Mouse (Mus musculus) lung, embryonic 16.5 days (tissue): ENCODE data around the gene Hsd17b7. TPM values are rescaled to one million over a fixed set of nuclear protein-coding genes. Genes with fewer than 3 reads are reported as not detected.

Experiments used
- ATAC-seq: fragments of 200-750 bp; cut with Nextera tagmentation; 2 replicates; pipeline ENCODE4 v1.8.0; 2017; ENCODE audit warnings: low read depth, mild to moderate bottlenecking, moderate library complexity
- H3K27ac ChIP-seq: fragments of 300-500 bp; sonication (generic); 2 replicates; pipeline ENCODE4 v1.5.1; 2014; ENCODE audit warnings: mild to moderate bottlenecking, control low read depth, low read length
- H3K27me3 ChIP-seq: fragments of 300-500 bp; sonication (generic); 2 replicates; pipeline ENCODE4 v1.6.1; 2014; ENCODE audit warnings: low read depth, low read length, mixed read lengths; ENCODE audit not compliant: control insufficient read depth, insufficient read depth
- H3K36me3 ChIP-seq: fragments of 300-500 bp; sonication (generic); 2 replicates; pipeline ENCODE4 v1.6.1; 2014; ENCODE audit warnings: low read length; ENCODE audit not compliant: control insufficient read depth, insufficient read depth
- H3K4me1 ChIP-seq: fragments of 300-500 bp; sonication (generic); replicated peaks from 2 replicates; pipeline ENCODE4 v1.6.1; 2014; ENCODE audit warnings: low read length, mixed read lengths; ENCODE audit not compliant: control insufficient read depth, insufficient read depth
- H3K4me2 ChIP-seq: fragments of 300-500 bp; sonication (generic); 2 replicates; pipeline ENCODE4 v1.6.1; 2014; ENCODE audit warnings: low read depth, low read length, control low read depth
- H3K4me3 ChIP-seq: fragments of 300-500 bp; sonication (generic); 2 replicates; pipeline ENCODE4 v1.5.1; 2014; ENCODE audit warnings: mild to moderate bottlenecking, low read length, control low read depth
- H3K9ac ChIP-seq: fragments of 300-500 bp; sonication (generic); 2 replicates; pipeline ENCODE4 v1.6.1; 2014; ENCODE audit warnings: low read length, control low read depth
- H3K9me3 ChIP-seq: fragments of 300-500 bp; sonication (generic); 2 replicates; pipeline ENCODE4 v1.6.1; 2016; ENCODE audit warnings: low read length; ENCODE audit not compliant: control insufficient read depth
- WGBS: fragments of 180-500 bp; shearing (Covaris S2); extraction: QIAGEN DNeasy Blood & Tissue Kit; methylation state at CpG from one replicate; pipeline ENCODE4 v1.1.7; 2014; 5-methylcytosine and 5-hydroxymethylcytosine counted together
- polyA plus RNA-seq: library from polyadenylated mRNA; unstranded; fragments of >200 nt; fragmentation: Nextera tagmentation; extraction: Ambion mirVana; gene quantifications from 2 replicates; pipeline ENCODE4 v1.2.1, GENCODE M21; 2015

The Hsd17b7 gene
- polyA plus RNA-seq, 1 experiment from 2014 or later: 11.0 TPM

DNA sequence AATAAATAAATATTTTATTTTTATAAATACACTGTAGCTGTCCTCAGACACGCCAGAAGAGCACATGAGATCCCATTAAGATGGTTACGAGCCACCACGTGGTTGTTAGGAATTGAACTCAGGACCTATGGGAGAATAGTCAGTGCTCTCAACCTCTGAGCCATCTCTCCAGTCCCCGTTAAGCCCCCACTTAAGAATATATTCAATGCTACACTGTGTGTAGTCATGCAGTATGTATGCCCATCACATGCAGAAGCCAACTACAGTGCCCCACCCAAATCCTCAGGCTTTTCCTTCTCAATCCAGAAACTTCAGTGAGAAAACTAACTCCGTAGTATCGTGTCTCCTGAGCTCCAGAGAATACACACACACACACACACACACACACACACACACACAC, 59.4 kb downstream of the Hsd17b7 start:
- Histone ChIP-seq H3K9ac (no peak overlapping the region), H3K27ac (no peak overlapping the region), H3K27me3 (no peaks in the 10 kb centered on the region), H3K4me2 (no peak overlapping the region), H3K4me1 (peaks cover 5% of the 10 kb centered on the region; the same call in 1 of the 2 replicates), H3K4me3 (no peak overlapping the region), H3K9me3 (no peaks in the 10 kb centered on the region), H3K36me3 (no peaks in the 10 kb centered on the region)
- ATAC-seq: no peak
- WGBS: 85% methylated on average over 6 of the region's 6 CpGs

DNA sequence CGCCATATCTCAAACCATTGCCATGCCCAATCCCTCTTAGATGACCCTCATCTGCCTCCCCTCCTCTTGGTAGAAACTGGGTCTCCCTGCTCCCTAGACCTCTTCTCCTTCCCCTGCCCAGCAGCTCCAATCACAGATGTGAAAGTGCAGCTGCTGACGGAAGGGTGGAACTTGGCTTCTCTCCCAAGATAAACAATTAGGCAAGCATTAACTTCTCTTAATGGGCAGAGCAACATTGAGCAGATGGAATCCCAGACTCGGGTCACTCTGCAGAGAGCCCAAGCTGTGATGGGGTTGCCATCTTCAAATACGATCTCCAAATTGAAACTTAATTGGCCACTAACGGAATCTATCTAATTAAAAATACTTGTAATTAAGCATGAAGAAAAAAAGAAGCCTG, 59.9 kb downstream of the Hsd17b7 start:
- no peak overlapping the region for H3K9ac ChIP-seq
- no peak overlapping the region for H3K4me2 ChIP-seq
- H3K27ac ChIP-seq: no peak overlapping the region
- peak; percentile 71 for ATAC-seq
- 61% methylated on average over 5 of the region's 5 CpGs for WGBS
- H3K36me3 ChIP-seq: no peaks in the 10 kb centered on the region
- peaks cover 5% of the 10 kb centered on the region; the same call in 1 of the 2 replicates for H3K4me1 ChIP-seq
- no peaks in the 10 kb centered on the region for H3K9me3 ChIP-seq
- H3K27me3 ChIP-seq: no peaks in the 10 kb centered on the region
- H3K4me3 ChIP-seq: no peak overlapping the region

DNA sequence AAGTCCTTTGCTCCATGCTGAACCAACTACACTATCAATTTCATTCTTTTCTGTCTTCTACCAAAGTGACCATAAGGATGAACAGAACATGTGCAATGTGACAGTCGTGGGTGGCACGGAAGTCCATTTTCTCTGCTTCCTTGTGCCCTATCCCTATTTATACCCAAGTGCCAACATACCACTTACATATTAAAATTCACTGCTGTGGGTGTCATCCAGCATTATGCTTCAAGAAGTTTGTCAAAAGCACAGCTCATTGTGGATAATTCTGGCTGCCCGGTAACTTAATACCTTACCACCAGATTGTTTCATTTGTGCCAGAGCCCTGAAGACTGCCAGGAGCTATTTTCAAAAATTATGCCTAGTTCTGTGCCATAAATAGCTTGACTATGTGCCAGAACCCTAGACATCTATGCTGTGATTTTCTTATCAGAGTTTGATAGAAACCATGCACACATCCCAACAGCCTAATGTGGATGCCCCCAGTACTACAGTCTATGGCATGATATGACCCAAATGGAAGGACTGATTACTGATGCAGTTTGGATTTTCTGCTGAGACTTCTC, 68.2 kb downstream of the Hsd17b7 start:
- Histone ChIP-seq H3K9ac (no peak overlapping the region), H3K4me2 (no peak overlapping the region), H3K4me3 (no peak overlapping the region), H3K27me3 (no peaks in the 10 kb centered on the region), H3K9me3 (no peaks in the 10 kb centered on the region), H3K27ac (no peak overlapping the region), H3K4me1 (no peaks in the 10 kb centered on the region), H3K36me3 (no peaks in the 10 kb centered on the region)
- 94% methylated on average over 3 of the region's 3 CpGs for WGBS
- no peak for ATAC-seq

Other genes with a start within 250 kb of the Hsd17b7 start
- 5.1 and 6.6 TPM in 2 replicates for gene Rgs4, start 221.6 kb downstream of the Hsd17b7 start, polyA plus RNA-seq
- 0.35 and 0.44 TPM in 2 replicates for gene Ccdc190, start 40.6 kb downstream of the Hsd17b7 start, polyA plus RNA-seq
- 38.2 and 45.0 TPM in 2 replicates for gene Ddr2, start 141.5 kb upstream of the Hsd17b7 start, polyA plus RNA-seq
- gene Uap1, start 205.7 kb upstream of the Hsd17b7 start, polyA plus RNA-seq: 52.7 and 53.6 TPM in 2 replicates
- 6.8 and 7.3 TPM in 2 replicates for gene Uhmk1, start 246.2 kb upstream of the Hsd17b7 start, polyA plus RNA-seq